Mouse (Mus musculus) limb, embryonic 15.5 days (tissue): ENCODE data around the gene Prepl. TPM values are rescaled to one million over a fixed set of nuclear protein-coding genes. Genes with fewer than 3 reads are reported as not detected.

Source experiments
- ATAC-seq: fragments of 200-750 bp; cut with Nextera tagmentation; 2 replicates; pipeline ENCODE4 v1.8.0; 2017; ENCODE audit warnings: low read depth, moderate TSS enrichment; ENCODE audit not compliant: insufficient number of reproducible peaks, low FRiP score, low TSS enrichment
- H3K27ac ChIP-seq: fragments of 300-500 bp; sonication (generic); 2 replicates; pipeline ENCODE4 v1.5.1; 2015; ENCODE audit warnings: moderate library complexity, mild to moderate bottlenecking, inconsistent platforms
- H3K27me3 ChIP-seq: fragments of 300-500 bp; sonication (generic); 2 replicates; pipeline ENCODE4 v1.6.1; 2015; ENCODE audit warnings: inconsistent platforms
- H3K36me3 ChIP-seq: fragments of 300-500 bp; sonication (generic); 2 replicates; pipeline ENCODE4 v1.6.1; 2015; ENCODE audit warnings: inconsistent platforms
- H3K4me1 ChIP-seq: fragments of 300-500 bp; sonication (generic); 2 replicates; pipeline ENCODE4 v1.6.1; 2015; ENCODE audit warnings: inconsistent platforms
- H3K4me2 ChIP-seq: fragments of 300-500 bp; sonication (generic); 2 replicates; pipeline ENCODE4 v1.6.1; 2015; ENCODE audit warnings: mild to moderate bottlenecking, inconsistent platforms
- H3K4me3 ChIP-seq: fragments of 300-500 bp; sonication (generic); 2 replicates; pipeline ENCODE4 v1.5.1; 2015; ENCODE audit warnings: mild to moderate bottlenecking, inconsistent platforms
- H3K9ac ChIP-seq: fragments of 300-500 bp; sonication (generic); 2 replicates; pipeline ENCODE4 v1.6.1; 2015; ENCODE audit warnings: inconsistent platforms
- H3K9me3 ChIP-seq: fragments of 300-500 bp; sonication (generic); 2 replicates; pipeline ENCODE4 v1.6.1; 2016; ENCODE audit warnings: inconsistent platforms
- WGBS: fragments of 180-500 bp; shearing (Covaris S2); methylation state at CpG from one replicate; pipeline ENCODE4 v1.1.7; 2015; 5-methylcytosine and 5-hydroxymethylcytosine counted together
- polyA plus RNA-seq: library from polyadenylated mRNA; unstranded; fragments of >200 nt; fragmentation: Nextera tagmentation; extraction: Ambion mirVana; gene quantifications from 2 replicates; pipeline ENCODE4 v1.2.1, GENCODE M21; 2015

The Prepl gene
- polyA plus RNA-seq, 1 experiment from 2014 or later: 25.6 TPM

- ATAC-seq: no peak
- WGBS: 51% methylated on average over 6 of the region's 6 CpGs
- Histone ChIP-seq H3K9me3 (no peaks in the 10 kb centered on the region), H3K9ac (no peak overlapping the region), H3K27ac (no peak overlapping the region), H3K4me1 (peaks cover 9% of the 10 kb centered on the region), H3K27me3 (no peaks in the 10 kb centered on the region), H3K36me3 (no peaks in the 10 kb centered on the region), H3K4me3 (peak overlapping the region; percentile 95), H3K4me2 (peak overlapping the region; percentile 81; the same call in 1 of the 2 replicates)
These were observed 1.0 kb downstream of the Prepl start for GRCm38 (mm10) chr17:85089011-85089410.

- WGBS: 77% methylated on average over 11 of the region's 11 CpGs
- no peak overlapping the region for H3K4me2 ChIP-seq
- ATAC-seq: no peak
- no peak overlapping the region for H3K27ac ChIP-seq
- no peaks in the 10 kb centered on the region for H3K9me3 ChIP-seq
- H3K27me3 ChIP-seq: no peaks in the 10 kb centered on the region
- no peak overlapping the region for H3K4me3 ChIP-seq
- H3K9ac ChIP-seq: no peak overlapping the region
- H3K4me1 ChIP-seq: peaks cover 9% of the 10 kb centered on the region
- H3K36me3 ChIP-seq: no peaks in the 10 kb centered on the region
These were observed 1.6 kb downstream of the Prepl start for GRCm38 (mm10) chr17:85088401-85088800.

- no peak for ATAC-seq
- Histone ChIP-seq H3K27me3 (no peaks in the 10 kb centered on the region), H3K27ac (no peak overlapping the region), H3K9me3 (no peaks in the 10 kb centered on the region), H3K4me3 (no peak overlapping the region), H3K36me3 (no peaks in the 10 kb centered on the region), H3K4me1 (peaks cover 9% of the 10 kb centered on the region), H3K9ac (no peak overlapping the region), H3K4me2 (no peak overlapping the region)
- 86% methylated on average over 5 of the region's 5 CpGs for WGBS
These were observed 2.5 kb downstream of the Prepl start for GRCm38 (mm10) chr17:85087591-85087990.

GRCm38 (mm10) chr17:85086501-85086900 lies 3.5 kb downstream of the Prepl start:
- no peak overlapping the region for H3K9ac ChIP-seq
- no peak for ATAC-seq
- H3K4me1 ChIP-seq: peaks cover 9% of the 10 kb centered on the region
- 84% methylated on average over 1 of the region's 1 CpGs for WGBS
- H3K27ac ChIP-seq: no peak overlapping the region
- H3K4me2 ChIP-seq: no peak overlapping the region
- no peaks in the 10 kb centered on the region for H3K9me3 ChIP-seq
- no peaks in the 10 kb centered on the region for H3K36me3 ChIP-seq
- no peak overlapping the region for H3K4me3 ChIP-seq
- H3K27me3 ChIP-seq: no peaks in the 10 kb centered on the region

- Histone ChIP-seq H3K4me2 (no peak overlapping the region), H3K27ac (no peak overlapping the region), H3K4me1 (peaks cover 5% of the 10 kb centered on the region), H3K9me3 (no peaks in the 10 kb centered on the region), H3K9ac (no peak overlapping the region), H3K4me3 (no peak overlapping the region), H3K36me3 (peaks cover 7% of the 10 kb centered on the region), H3K27me3 (no peaks in the 10 kb centered on the region)
- ATAC-seq: no peak
- 85% methylated on average over 2 of the region's 2 CpGs for WGBS
These were observed 4.7 kb downstream of the Prepl start for GRCm38 (mm10) chr17:85085335-85085734.

- peaks cover 38% of the 10 kb centered on the region for H3K36me3 ChIP-seq
- 91% methylated on average over 11 of the region's 11 CpGs for WGBS
These were observed 9.3 kb downstream of the Prepl start for GRCm38 (mm10) chr17:85080781-85081180.

GRCm38 (mm10) chr17:85079276-85079675 lies 10.8 kb downstream of the Prepl start:
- Histone ChIP-seq H3K27me3 (no peaks in the 10 kb centered on the region), H3K27ac (no peak overlapping the region), H3K9me3 (no peaks in the 10 kb centered on the region), H3K4me1 (no peaks in the 10 kb centered on the region), H3K9ac (no peak overlapping the region), H3K4me3 (no peak overlapping the region), H3K36me3 (peaks cover 43% of the 10 kb centered on the region), H3K4me2 (no peak overlapping the region)
- ATAC-seq: no peak
- 93% methylated on average over 3 of the region's 3 CpGs for WGBS

More at GRCm38 (mm10) chr17:85080781-85081180, 9.3 kb downstream of the Prepl start:
- Histone ChIP-seq H3K27me3 (no peaks in the 10 kb centered on the region), H3K4me3 (no peak overlapping the region), H3K9me3 (no peaks in the 10 kb centered on the region), H3K4me2 (no peak overlapping the region), H3K27ac (no peak overlapping the region), H3K4me1 (no peaks in the 10 kb centered on the region), H3K9ac (no peak overlapping the region)
- no peak for ATAC-seq

GRCm38 (mm10) chr17:85074083-85074482 lies 16.0 kb downstream of the Prepl start:
- no peak overlapping the region for H3K4me2 ChIP-seq
- no peak for ATAC-seq
- no peaks in the 10 kb centered on the region for H3K9me3 ChIP-seq
- 94% methylated on average over 4 of the region's 4 CpGs for WGBS
- H3K36me3 ChIP-seq: peaks cover 57% of the 10 kb centered on the region
- 0 out of 2 replicates have a peak, but pooled peaks cover 3% of the 10 kb centered on the region for H3K4me1 ChIP-seq
- H3K27me3 ChIP-seq: no peaks in the 10 kb centered on the region
- H3K27ac ChIP-seq: no peak overlapping the region
- H3K9ac ChIP-seq: no peak overlapping the region
- H3K4me3 ChIP-seq: no peak overlapping the region

GRCm38 (mm10) chr17:85073214-85073613 lies 16.8 kb downstream of the Prepl start:
- Histone ChIP-seq H3K27me3 (no peaks in the 10 kb centered on the region), H3K4me3 (no peak overlapping the region), H3K9ac (no peak overlapping the region), H3K36me3 (peaks cover 52% of the 10 kb centered on the region), H3K4me2 (no peak overlapping the region), H3K9me3 (no peaks in the 10 kb centered on the region), H3K27ac (no peak overlapping the region), H3K4me1 (0 out of 2 replicates have a peak, but pooled peaks cover 3% of the 10 kb centered on the region)
- no peak for ATAC-seq
- 62% methylated on average over 7 of the region's 7 CpGs for WGBS

- Histone ChIP-seq H3K27ac (no peak overlapping the region), H3K4me2 (no peak overlapping the region), H3K9ac (no peak overlapping the region), H3K27me3 (no peaks in the 10 kb centered on the region), H3K4me3 (no peak overlapping the region), H3K36me3 (peaks cover 50% of the 10 kb centered on the region), H3K9me3 (no peaks in the 10 kb centered on the region), H3K4me1 (0 out of 2 replicates have a peak, but pooled peaks cover 3% of the 10 kb centered on the region)
- 49% methylated on average over 11 of the region's 11 CpGs for WGBS
- no peak for ATAC-seq
These were observed 17.7 kb downstream of the Prepl start for GRCm38 (mm10) chr17:85072383-85072782.

- peaks cover 50% of the 10 kb centered on the region for H3K36me3 ChIP-seq
- no peaks in the 10 kb centered on the region for H3K27me3 ChIP-seq
- no peak overlapping the region for H3K9ac ChIP-seq
- no peak overlapping the region for H3K4me2 ChIP-seq
- no peak overlapping the region for H3K27ac ChIP-seq
- H3K9me3 ChIP-seq: no peaks in the 10 kb centered on the region
- no peak overlapping the region for H3K4me3 ChIP-seq
- H3K4me1 ChIP-seq: 0 out of 2 replicates have a peak, but pooled peaks cover 3% of the 10 kb centered on the region
- ATAC-seq: no peak
- 83% methylated on average over 8 of the region's 8 CpGs for WGBS
These were observed 18.8 kb downstream of the Prepl start for GRCm38 (mm10) chr17:85071088-85071775.

GRCm38 (mm10) chr17:85070658-85071057 lies 19.4 kb downstream of the Prepl start:
- WGBS: 50% methylated on average over 6 of the region's 6 CpGs
- Histone ChIP-seq H3K9me3 (no peaks in the 10 kb centered on the region), H3K9ac (no peak overlapping the region), H3K4me2 (no peak overlapping the region), H3K36me3 (peaks cover 50% of the 10 kb centered on the region), H3K27me3 (no peaks in the 10 kb centered on the region), H3K4me3 (no peak overlapping the region), H3K27ac (no peak overlapping the region), H3K4me1 (0 out of 2 replicates have a peak, but pooled peaks cover 3% of the 10 kb centered on the region)
- no peak for ATAC-seq
